Mouse (Mus musculus) heart, embryonic 15.5 days (tissue): ENCODE results near the gene Nfrkb. TPM values are rescaled to one million over a fixed set of nuclear protein-coding genes. Genes with fewer than 3 reads are reported as not detected.

Source experiments
- ATAC-seq: fragments of 200-750 bp; cut with Nextera tagmentation; replicated peaks from 2 replicates; pipeline ENCODE4 v1.8.0; 2017; ENCODE audit warnings: low read depth, moderate TSS enrichment; ENCODE audit not compliant: insufficient number of reproducible peaks, insufficient read depth, low FRiP score
- H3K27ac ChIP-seq: fragments of 300-500 bp; sonication (generic); 2 replicates; pipeline ENCODE4 v1.5.1; 2015; ENCODE audit warnings: mild to moderate bottlenecking, inconsistent platforms
- H3K27me3 ChIP-seq: fragments of 300-500 bp; sonication (generic); 2 replicates; pipeline ENCODE4 v1.6.1; 2015; ENCODE audit warnings: inconsistent platforms
- H3K36me3 ChIP-seq: fragments of 300-500 bp; sonication (generic); 2 replicates; pipeline ENCODE4 v1.6.1; 2015; ENCODE audit warnings: mild to moderate bottlenecking, inconsistent platforms
- H3K4me1 ChIP-seq: fragments of 300-500 bp; sonication (generic); replicated peaks from 2 replicates; pipeline ENCODE4 v1.6.1; 2015; ENCODE audit warnings: inconsistent platforms
- H3K4me2 ChIP-seq: fragments of 300-500 bp; sonication (generic); 2 replicates; pipeline ENCODE4 v1.6.1; 2015; ENCODE audit warnings: inconsistent platforms, mild to moderate bottlenecking, moderate library complexity
- H3K4me3 ChIP-seq: fragments of 300-500 bp; sonication (generic); 2 replicates; pipeline ENCODE4 v1.5.1; 2015; ENCODE audit warnings: mild to moderate bottlenecking, inconsistent platforms
- H3K9ac ChIP-seq: fragments of 300-500 bp; sonication (generic); 2 replicates; pipeline ENCODE4 v1.6.1; 2015; ENCODE audit warnings: mild to moderate bottlenecking, inconsistent platforms
- H3K9me3 ChIP-seq: fragments of 300-500 bp; sonication (generic); replicated peaks from 2 replicates; pipeline ENCODE4 v1.6.1; 2016; ENCODE audit warnings: inconsistent platforms
- WGBS: fragments of 180-500 bp; shearing (Covaris S2); methylation state at CpG from one replicate; pipeline ENCODE4 v1.1.7; 2015; ENCODE audit warnings: mixed read lengths; 5-methylcytosine and 5-hydroxymethylcytosine counted together
- polyA plus RNA-seq: library from polyadenylated mRNA; unstranded; fragments of >200 nt; fragmentation: Nextera tagmentation; extraction: Ambion mirVana; gene quantifications from 2 replicates; pipeline ENCODE4 v1.2.1, GENCODE M21; 2015

Gene Nfrkb
- 11.6 and 15.3 TPM in 2 replicates for polyA plus RNA-seq

GRCm38 (mm10) chr9:31385947-31386354 is at the start of gene Nfrkb:
TSS of gene Nfrkb (plus strand) at chr9:31386192.
- Histone ChIP-seq H3K36me3 (peaks cover 20% of the 10 kb centered on the region), H3K9me3 (no peaks in the 10 kb centered on the region), H3K4me3 (peak within 1 kb of the TSS; percentile 77), H3K27ac (peak within 1 kb of the TSS; percentile 50), H3K4me2 (peak within 1 kb of the TSS; percentile 59), H3K9ac (peak within 1 kb of the TSS; percentile 78), H3K27me3 (no peaks in the 10 kb centered on the region), H3K4me1 (peaks cover 16% of the 10 kb centered on the region)
- peak; percentile 97 for ATAC-seq
- WGBS, result under 1% methylated on average over 46 of the region's 46 CpGs

GRCm38 (mm10) chr9:31344289-31344831 is 41.6 kb upstream of the Nfrkb start:
- no peak overlapping the region for H3K9ac ChIP-seq
- no peaks in the 10 kb centered on the region for H3K4me1 ChIP-seq
- no peak overlapping the region for H3K27ac ChIP-seq
- no peak for ATAC-seq
- H3K4me2 ChIP-seq, result no peak overlapping the region
- no peak overlapping the region for H3K4me3 ChIP-seq
- H3K9me3 ChIP-seq, result no peaks in the 10 kb centered on the region
- H3K27me3 ChIP-seq, result no peaks in the 10 kb centered on the region
- no peaks in the 10 kb centered on the region for H3K36me3 ChIP-seq
- WGBS, result 70% methylated on average over 11 of the region's 11 CpGs

- H3K36me3 ChIP-seq, result no peaks in the 10 kb centered on the region
- 67% methylated on average over 15 of the region's 15 CpGs for WGBS
- no peak overlapping the region for H3K9ac ChIP-seq
- no peak overlapping the region for H3K27ac ChIP-seq
- no peaks in the 10 kb centered on the region for H3K4me1 ChIP-seq
- no peaks in the 10 kb centered on the region for H3K27me3 ChIP-seq
- no peak overlapping the region for H3K4me3 ChIP-seq
- no peak overlapping the region for H3K4me2 ChIP-seq
- no peaks in the 10 kb centered on the region for H3K9me3 ChIP-seq
- no peak for ATAC-seq
Observed at GRCm38 (mm10) chr9:31346575-31347080, 39.4 kb upstream of the Nfrkb start.

- H3K27me3 ChIP-seq, result no peaks in the 10 kb centered on the region
- H3K27ac ChIP-seq, result no peak overlapping the region
- no peaks in the 10 kb centered on the region for H3K9me3 ChIP-seq
- no peaks in the 10 kb centered on the region for H3K36me3 ChIP-seq
- no peak overlapping the region for H3K4me3 ChIP-seq
- H3K4me2 ChIP-seq, result no peak overlapping the region
- no peak overlapping the region for H3K9ac ChIP-seq
- 73% methylated on average over 4 of the region's 4 CpGs for WGBS
- no peak for ATAC-seq
- H3K4me1 ChIP-seq, result no peaks in the 10 kb centered on the region
Observed at GRCm38 (mm10) chr9:31348458-31348857, 37.5 kb upstream of the Nfrkb start.

GRCm38 (mm10) chr9:31348915-31349314 is 37.1 kb upstream of the Nfrkb start:
- Histone ChIP-seq H3K4me1 (no peaks in the 10 kb centered on the region), H3K9me3 (no peaks in the 10 kb centered on the region), H3K36me3 (no peaks in the 10 kb centered on the region), H3K27ac (no peak overlapping the region), H3K4me2 (no peak overlapping the region), H3K9ac (no peak overlapping the region), H3K27me3 (no peaks in the 10 kb centered on the region), H3K4me3 (no peak overlapping the region)
- 0 out of 2 replicates have a peak, but pooled peaks have one; percentile 58 for ATAC-seq
- WGBS, result 62% methylated on average over 11 of the region's 11 CpGs

- H3K27ac ChIP-seq, result no peak overlapping the region
- no peaks in the 10 kb centered on the region for H3K9me3 ChIP-seq
- no peaks in the 10 kb centered on the region for H3K4me1 ChIP-seq
- WGBS, result 87% methylated on average over 2 of the region's 2 CpGs
- peaks cover 10% of the 10 kb centered on the region; the same call in 1 of the 2 replicates for H3K36me3 ChIP-seq
- H3K4me2 ChIP-seq, result no peak overlapping the region
- H3K9ac ChIP-seq, result no peak overlapping the region
- no peak overlapping the region for H3K4me3 ChIP-seq
- no peaks in the 10 kb centered on the region for H3K27me3 ChIP-seq
- ATAC-seq, result no peak
Observed at GRCm38 (mm10) chr9:31352716-31353115, 33.3 kb upstream of the Nfrkb start.

GRCm38 (mm10) chr9:31353518-31353917 is 32.5 kb upstream of the Nfrkb start:
- no peak overlapping the region for H3K9ac ChIP-seq
- no peaks in the 10 kb centered on the region for H3K27me3 ChIP-seq
- ATAC-seq, result no peak
- WGBS, result 75% methylated on average over 10 of the region's 10 CpGs
- no peaks in the 10 kb centered on the region for H3K4me1 ChIP-seq
- H3K4me3 ChIP-seq, result no peak overlapping the region
- H3K9me3 ChIP-seq, result no peaks in the 10 kb centered on the region
- no peak overlapping the region for H3K27ac ChIP-seq
- no peak overlapping the region for H3K4me2 ChIP-seq
- H3K36me3 ChIP-seq, result peaks cover 10% of the 10 kb centered on the region; the same call in 1 of the 2 replicates

GRCm38 (mm10) chr9:31354051-31354450 is 31.9 kb upstream of the Nfrkb start:
- no peak overlapping the region for H3K4me3 ChIP-seq
- no peaks in the 10 kb centered on the region for H3K27me3 ChIP-seq
- H3K27ac ChIP-seq, result no peak overlapping the region
- peaks cover 14% of the 10 kb centered on the region; the same call in 1 of the 2 replicates for H3K36me3 ChIP-seq
- no peaks in the 10 kb centered on the region for H3K9me3 ChIP-seq
- 59% methylated on average over 7 of the region's 7 CpGs for WGBS
- no peaks in the 10 kb centered on the region for H3K4me1 ChIP-seq
- no peak for ATAC-seq
- H3K4me2 ChIP-seq, result no peak overlapping the region
- no peak overlapping the region for H3K9ac ChIP-seq

GRCm38 (mm10) chr9:31363698-31364609 is 22.0 kb upstream of the Nfrkb start:
- 0 out of 2 replicates have a peak, but pooled peaks cover 5% of the 10 kb centered on the region for H3K4me1 ChIP-seq
- H3K27me3 ChIP-seq, result no peaks in the 10 kb centered on the region
- ATAC-seq, result no peak
- no peak overlapping the region for H3K4me2 ChIP-seq
- WGBS, result 81% methylated on average over 9 of the region's 9 CpGs
- H3K9me3 ChIP-seq, result no peaks in the 10 kb centered on the region
- peaks cover 11% of the 10 kb centered on the region; the same call in 1 of the 2 replicates for H3K36me3 ChIP-seq
- 0 out of 2 replicates have a peak overlapping the region, but pooled peaks have one; percentile 8 for H3K27ac ChIP-seq
- H3K4me3 ChIP-seq, result no peak overlapping the region
- no peak overlapping the region for H3K9ac ChIP-seq

GRCm38 (mm10) chr9:31365086-31365485 is 20.9 kb upstream of the Nfrkb start:
- H3K9ac ChIP-seq, result no peak overlapping the region
- 63% methylated on average over 8 of the region's 8 CpGs for WGBS
- 0 out of 2 replicates have a peak, but pooled peaks cover 5% of the 10 kb centered on the region for H3K4me1 ChIP-seq
- H3K36me3 ChIP-seq, result peaks cover 9% of the 10 kb centered on the region; the same call in 1 of the 2 replicates
- H3K27me3 ChIP-seq, result no peaks in the 10 kb centered on the region
- no peaks in the 10 kb centered on the region for H3K9me3 ChIP-seq
- no peak overlapping the region for H3K27ac ChIP-seq
- H3K4me3 ChIP-seq, result no peak overlapping the region
- H3K4me2 ChIP-seq, result no peak overlapping the region
- ATAC-seq, result no peak; the same call in 1 of the 2 replicates

- Histone ChIP-seq H3K27me3 (no peaks in the 10 kb centered on the region), H3K9me3 (no peaks in the 10 kb centered on the region), H3K9ac (no peak overlapping the region), H3K4me1 (no peaks in the 10 kb centered on the region), H3K4me2 (no peak overlapping the region), H3K36me3 (peaks cover 9% of the 10 kb centered on the region; the same call in 1 of the 2 replicates), H3K27ac (no peak overlapping the region), H3K4me3 (no peak overlapping the region)
- WGBS, result 90% methylated on average over 3 of the region's 3 CpGs
- no peak for ATAC-seq
Observed at GRCm38 (mm10) chr9:31371740-31372139, 14.3 kb upstream of the Nfrkb start.
